In the genomic region with DNA sequence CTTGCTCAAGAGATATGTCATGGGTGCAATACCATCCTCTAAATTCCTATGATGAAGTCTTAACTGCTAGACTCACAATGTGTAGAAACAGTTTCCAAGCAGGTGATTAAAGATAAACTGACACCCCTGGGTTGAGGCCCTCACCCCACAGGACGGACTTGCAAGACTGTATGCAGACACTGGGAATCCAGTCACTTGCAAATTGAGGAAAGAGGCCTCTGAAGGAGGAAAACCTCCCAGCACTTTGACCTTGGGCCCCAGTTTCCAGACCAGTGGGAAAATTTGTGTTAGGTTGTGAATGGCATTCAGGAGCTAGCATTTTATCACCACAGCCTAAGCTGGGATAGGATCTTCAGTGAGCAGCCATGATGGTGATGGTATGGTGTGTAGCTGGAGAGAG, we compare ENCODE assay signal across 13 mouse cellular contexts.
A peak's percentile ranks its signal among the peaks of the same experiment; 100 is the strongest.
DNase-seq lines count a peak whose midpoint lies in the region; ATAC-seq lines count a peak whose summit lies in the region.
"Had no signal": no experiment of that assay in that cellular context is flagged by ENCODE, and none has a peak within 500 bp of the region (broad histone marks: within the 10 kb centered on the region; RNA-seq: fewer than 3 reads in every experiment).

No protein-coding gene starts in this region.

- no peaks in the 10 kb centered on the region for H3K36me3 ChIP-seq in neural tube, embryonic 13.5 days
- no peaks in the 10 kb centered on the region for H3K36me3 ChIP-seq in forebrain, embryonic 16.5 days (ENCODE audit: control insufficient read depth, insufficient read depth)
- no peaks in the 10 kb centered on the region for H3K36me3 ChIP-seq in midbrain, embryonic 12.5 days
- H3K36me3 ChIP-seq in liver, embryonic 12.5 days = no peaks in the 10 kb centered on the region
- H3K36me3 ChIP-seq: heart, embryonic 15.5 days; limb, embryonic 13.5 days; stomach, embryonic 15.5 days had no signal

- peaks cover 11% of the 10 kb centered on the region for H3K4me1 ChIP-seq in neural tube, embryonic 13.5 days (replicated peaks)
- peaks cover 4% of the 10 kb centered on the region for H3K4me1 ChIP-seq in forebrain, embryonic 16.5 days (replicated peaks; ENCODE audit: control insufficient read depth, insufficient read depth, low read length)
- H3K4me1 ChIP-seq in midbrain, embryonic 12.5 days = peaks cover 16% of the 10 kb centered on the region
- no peaks in the 10 kb centered on the region for H3K4me1 ChIP-seq in liver, embryonic 12.5 days
- H3K4me1 ChIP-seq: heart, embryonic 15.5 days; limb, embryonic 13.5 days; stomach, embryonic 15.5 days had no signal

- no peak overlapping the region for H3K4me2 ChIP-seq in neural tube, embryonic 13.5 days
- no peak overlapping the region for H3K4me2 ChIP-seq in forebrain, embryonic 16.5 days (ENCODE audit: low read length)
- no peak overlapping the region for H3K4me2 ChIP-seq in midbrain, embryonic 12.5 days (replicated peaks)
- H3K4me2 ChIP-seq in liver, embryonic 12.5 days = no peak overlapping the region
- H3K4me2 ChIP-seq: heart, embryonic 15.5 days; limb, embryonic 13.5 days; stomach, embryonic 15.5 days had no signal

- H3K4me3 ChIP-seq in neural tube, embryonic 13.5 days = no peak overlapping the region
- H3K4me3 ChIP-seq in forebrain, embryonic 16.5 days (replicated peaks; ENCODE audit: low read length) = no peak overlapping the region
- no peak overlapping the region for H3K4me3 ChIP-seq in midbrain, embryonic 12.5 days
- H3K4me3 ChIP-seq in liver, embryonic 12.5 days = no peak overlapping the region
- H3K4me3 ChIP-seq: heart, embryonic 15.5 days; limb, embryonic 13.5 days; stomach, embryonic 15.5 days had no signal

- H3K9me3 ChIP-seq in neural tube, embryonic 13.5 days = no peaks in the 10 kb centered on the region
- H3K9me3 ChIP-seq in forebrain, embryonic 16.5 days (ENCODE audit: control insufficient read depth, low read length) = no peaks in the 10 kb centered on the region
- no peaks in the 10 kb centered on the region for H3K9me3 ChIP-seq in midbrain, embryonic 12.5 days
- H3K9me3 ChIP-seq in liver, embryonic 12.5 days (replicated peaks) = no peaks in the 10 kb centered on the region
- H3K9me3 ChIP-seq: heart, embryonic 15.5 days; limb, embryonic 13.5 days; stomach, embryonic 15.5 days had no signal

- peak overlapping the region; percentile 59; the same call in 1 of the 2 replicates for H3K27ac ChIP-seq in neural tube, embryonic 13.5 days (replicated peaks)
- peak overlapping the region; percentile 32; the same call in 1 of the 2 replicates for H3K27ac ChIP-seq in forebrain, embryonic 16.5 days (ENCODE audit: low read length)
- peak overlapping the region; percentile 39; the same call in 1 of the 2 replicates for H3K27ac ChIP-seq in midbrain, embryonic 12.5 days (replicated peaks)
- no peak overlapping the region for H3K27ac ChIP-seq in liver, embryonic 12.5 days
- H3K27ac ChIP-seq: heart, embryonic 15.5 days; limb, embryonic 13.5 days; stomach, embryonic 15.5 days had no signal

- no peaks in the 10 kb centered on the region for H3K27me3 ChIP-seq in neural tube, embryonic 13.5 days
- no peaks in the 10 kb centered on the region for H3K27me3 ChIP-seq in forebrain, embryonic 16.5 days (replicated peaks; ENCODE audit: control insufficient read depth, insufficient read depth, low read length)
- no peaks in the 10 kb centered on the region for H3K27me3 ChIP-seq in midbrain, embryonic 12.5 days
- no peaks in the 10 kb centered on the region for H3K27me3 ChIP-seq in liver, embryonic 12.5 days (replicated peaks)
- H3K27me3 ChIP-seq: heart, embryonic 15.5 days; limb, embryonic 13.5 days; stomach, embryonic 15.5 days had no signal

- H3K9ac ChIP-seq in neural tube, embryonic 13.5 days = no peak overlapping the region
- H3K9ac ChIP-seq in forebrain, embryonic 16.5 days (replicated peaks; ENCODE audit: low read depth, low read length) = no peak overlapping the region
- no peak overlapping the region for H3K9ac ChIP-seq in midbrain, embryonic 12.5 days (replicated peaks)
- no peak overlapping the region for H3K9ac ChIP-seq in liver, embryonic 12.5 days
- H3K9ac ChIP-seq: heart, embryonic 15.5 days; limb, embryonic 13.5 days; liver, postnatal 0 days; stomach, embryonic 15.5 days had no signal

- no peak for DNase-seq in neural tube, embryonic 10.5 days (ENCODE audit: extremely low spot score, low spot score)
- DNase-seq in layer of hippocampus, postnatal 36 days = no peak
- no peak for DNase-seq in thymus, postnatal 4 days
- DNase-seq: adrenal gland, adult 8-10 months; liver, postnatal 0 days had no signal

- 75% methylated on average over 1 of the region's 1 CpGs for WGBS in neural tube, embryonic 13.5 days
- WGBS in forebrain, embryonic 16.5 days = 56% methylated on average over 1 of the region's 1 CpGs
- WGBS in midbrain, embryonic 12.5 days = 69% methylated on average over 1 of the region's 1 CpGs
- 56% methylated on average over 1 of the region's 1 CpGs for WGBS in liver, embryonic 12.5 days (ENCODE audit: insufficient replicate concordance)

- ATAC-seq in neural tube, embryonic 13.5 days (ENCODE audit: low read depth) = no peak
- ATAC-seq in forebrain, embryonic 16.5 days = no peak
- ATAC-seq in midbrain, embryonic 12.5 days (ENCODE audit: low FRiP score, low read depth) = peak; percentile 13; the same call in 1 of the 2 replicates
- ATAC-seq in liver, embryonic 12.5 days = no peak
- ATAC-seq: inflammation-experienced regulatory T-cells, adult 6 months; liver, postnatal 0 days had no signal
